Mouse (Mus musculus): Measurements from ENCODE around the gene Arid3a. TPM values are rescaled to one million over a fixed set of nuclear protein-coding genes. Genes with fewer than 3 reads are reported as not detected.
A peak's percentile ranks its signal among the peaks of the same experiment; 100 is the strongest.

The Arid3a gene
- total and polyA plus RNA-seq, 3 experiments = 48.4 to 114 (median 94.4) TPM

DNA sequence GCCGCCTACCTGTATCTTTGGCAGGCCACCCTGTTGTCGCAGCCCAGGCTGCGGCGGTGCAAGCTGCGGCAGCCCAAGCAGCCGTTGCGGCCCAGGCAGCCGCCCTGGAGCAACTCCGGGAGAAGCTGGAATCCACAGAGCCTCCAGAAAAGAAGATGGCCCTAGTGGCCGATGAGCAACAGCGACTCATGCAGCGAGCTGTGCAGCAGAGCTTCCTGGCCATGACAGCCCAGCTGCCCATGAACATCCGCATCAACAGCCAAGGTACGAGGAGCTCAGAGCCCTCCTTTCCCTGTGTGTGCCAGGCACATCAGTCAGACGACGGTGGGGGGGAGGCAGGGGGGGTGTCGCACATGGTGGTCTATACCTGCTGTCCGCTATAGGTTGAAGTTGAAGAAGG, 23.8 kb downstream of the Arid3a start:
- in situ Hi-C loops (cut with MboI; ENCODE audit: low pct_ligation_motif_present, low pct_unique_long_range_greater_than_20kb, low sequenced_read_pairs) = no loop called here
- no peak for DNase-seq (ENCODE audit: extremely low read depth)
- H3K4me3 ChIP-seq (replicated peaks in 1 of 3; ENCODE audit: low read depth in 2 of 3, low read length in 2 of 3, poor library complexity in 1 of 3) = no peak overlapping the region
- H3K27ac ChIP-seq (ENCODE audit: insufficient read depth, low read depth) = no peak overlapping the region
- no peak overlapping the region for H3K9ac ChIP-seq (ENCODE audit: insufficient read depth, low read depth)
- peaks cover 25 to 64% of the 10 kb centered on the region in 2 experiments for H3K4me1 ChIP-seq (ENCODE audit: control insufficient read depth in 1 of 2, insufficient read depth in 2 of 2)
- no peaks in the 10 kb centered on the region for H3K27me3 ChIP-seq (replicated peaks)
- TF ChIP-seq ELF1 (IDR thresholded peaks at IDR 0.05; ENCODE audit: low read depth, low read length) = no peak
- TF ChIP-seq NRF1 (IDR thresholded peaks at IDR 0.05; ENCODE audit: low read depth, low read length) = no peak
- no peak for TF ChIP-seq MAFK (IDR thresholded peaks at IDR 0.05; ENCODE audit: insufficient replicate concordance, low read length)
- no peak for TF ChIP-seq NELFE (IDR thresholded peaks at IDR 0.05; ENCODE audit: low read depth, low read length)
- no peak for TF ChIP-seq TBP (conservative IDR thresholded peaks at IDR 0.05; ENCODE audit: low read depth, low read length)
- no peak for TF ChIP-seq MXI1 (IDR thresholded peaks at IDR 0.05; ENCODE audit: low read depth, low read length)
- no peak for TF ChIP-seq POLR2A (IDR thresholded peaks at IDR 0.05; ENCODE audit: low read depth, low read length)
- TF ChIP-seq UBTF (IDR thresholded peaks at IDR 0.05; ENCODE audit: low read depth, low read length) = no peak
- TF ChIP-seq E2F4 (IDR thresholded peaks at IDR 0.05; ENCODE audit: insufficient replicate concordance, low read depth, low read length) = no peak
- TF ChIP-seq ZNF384 (IDR thresholded peaks at IDR 0.05; ENCODE audit: low read depth, low read length) = no peak
- no peak for TF ChIP-seq MEF2A (IDR thresholded peaks at IDR 0.05; ENCODE audit: borderline replicate concordance, low read depth, low read length)
- no peak for TF ChIP-seq PAX5 (IDR thresholded peaks at IDR 0.05; ENCODE audit: low read length)
- TF ChIP-seq MAZ (IDR thresholded peaks at IDR 0.05; ENCODE audit: low read depth, low read length) = no peak
- no peak for TF ChIP-seq MAX (IDR thresholded peaks at IDR 0.05; ENCODE audit: low read length)
- TF ChIP-seq IRF4 (IDR thresholded peaks at IDR 0.05; ENCODE audit: low read depth, low read length) = no peak
- no peak for TF ChIP-seq JUN (IDR thresholded peaks at IDR 0.05; ENCODE audit: insufficient read depth, low read depth, low read length)
- no peak for TF ChIP-seq ZC3H11A (IDR thresholded peaks at IDR 0.05; ENCODE audit: low read depth, low read length)
- no peak overlapping the region for H3K4me2 ChIP-seq (ENCODE audit: insufficient read depth, low read depth, poor library complexity, severe bottlenecking)
- peaks cover 66 to 83% of the 10 kb centered on the region in 2 experiments for H3K36me3 ChIP-seq (replicated peaks in 1 of 2; ENCODE audit: control insufficient read depth in 1 of 2, insufficient read depth in 1 of 2, low read length in 1 of 2)
- H3K9me3 ChIP-seq (replicated peaks; ENCODE audit: low read length) = no peaks in the 10 kb centered on the region
- peaks cover 17% of the 10 kb centered on the region; the same call in 1 of the 2 replicates for H3K79me2 ChIP-seq (replicated peaks; ENCODE audit: control insufficient read depth, extremely low read depth, insufficient read depth, poor library complexity, severe bottlenecking)
- dilution Hi-C loops (cut with MboI; ENCODE audit: extremely low pct_ligation_motif_present, extremely low pct_unique_long_range_greater_than_20kb, low sequenced_read_pairs) = no loop called here

DNA sequence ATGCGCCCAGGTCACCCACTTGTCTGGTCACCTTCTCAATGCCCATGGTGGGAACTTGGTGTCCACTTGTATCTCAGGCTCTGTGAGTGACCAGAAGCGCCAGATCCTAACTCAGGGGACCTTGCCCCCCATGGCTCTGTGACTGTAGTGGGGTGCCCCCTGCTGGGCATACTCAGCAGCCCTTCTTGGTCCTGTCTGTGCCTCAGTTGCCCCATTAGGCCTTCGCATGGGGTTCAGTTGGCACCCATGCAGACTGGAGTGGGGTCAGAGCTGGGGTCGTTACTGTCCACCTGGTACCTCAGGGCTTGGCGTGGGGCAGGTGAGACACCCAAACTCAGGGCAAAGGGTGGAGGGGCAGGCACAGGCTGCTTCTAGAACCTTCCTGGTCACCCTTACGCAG, 27.1 kb downstream of the Arid3a start:
- H3K4me2 ChIP-seq (ENCODE audit: insufficient read depth, low read depth, poor library complexity, severe bottlenecking) = no peak overlapping the region
- no peaks in the 10 kb centered on the region for H3K79me2 ChIP-seq (replicated peaks; ENCODE audit: control insufficient read depth, extremely low read depth, insufficient read depth, poor library complexity, severe bottlenecking)
- no peak for DNase-seq (ENCODE audit: extremely low read depth)
- in situ Hi-C loops (cut with MboI; ENCODE audit: low pct_ligation_motif_present, low pct_unique_long_range_greater_than_20kb, low sequenced_read_pairs) (no loop called here), dilution Hi-C loops (cut with MboI; ENCODE audit: extremely low pct_ligation_motif_present, extremely low pct_unique_long_range_greater_than_20kb, low sequenced_read_pairs) (no loop called here)
- no peak overlapping the region for H3K4me3 ChIP-seq (replicated peaks in 1 of 3; ENCODE audit: low read depth in 2 of 3, low read length in 2 of 3, poor library complexity in 1 of 3)
- no peak overlapping the region for H3K9ac ChIP-seq (ENCODE audit: insufficient read depth, low read depth)
- peak; percentile 21; the same call in 1 of the 2 replicates for TF ChIP-seq MEF2A (IDR thresholded peaks at IDR 0.05; ENCODE audit: borderline replicate concordance, low read depth, low read length)
- peak; percentile 5; the same call in 1 of the 2 replicates for TF ChIP-seq IRF4 (IDR thresholded peaks at IDR 0.05; ENCODE audit: low read depth, low read length)
- peak; percentile 79 for TF ChIP-seq SMC3 (IDR thresholded peaks at IDR 0.05; ENCODE audit: low read depth, low read length)
- no peak for TF ChIP-seq SIN3A (IDR thresholded peaks at IDR 0.05; ENCODE audit: low read length)
- TF ChIP-seq POLR2A (IDR thresholded peaks at IDR 0.05; ENCODE audit: low read depth, low read length) = no peak; the same call in 1 of the 2 replicates
- no peak for TF ChIP-seq ETS1 (conservative IDR thresholded peaks at IDR 0.05; ENCODE audit: low read depth, low read length)
- no peak for TF ChIP-seq USF2 (conservative IDR thresholded peaks at IDR 0.05; ENCODE audit: low read depth, low read length)
- TF ChIP-seq RAD21 (IDR thresholded peaks at IDR 0.05; ENCODE audit: low read depth, low read length) = peak; percentile 69
- TF ChIP-seq JUN (IDR thresholded peaks at IDR 0.05; ENCODE audit: insufficient read depth, low read depth, low read length) = no peak
- 0 out of 2 replicates have a peak, but pooled peaks have one; percentile 14 for TF ChIP-seq ZC3H11A (IDR thresholded peaks at IDR 0.05; ENCODE audit: low read depth, low read length)
- no peak for TF ChIP-seq EP300 (IDR thresholded peaks at IDR 0.05; ENCODE audit: low read length)
- peak; percentile 25 to 75; a peak in 3 of 4 replicates for TF ChIP-seq CTCF (conservative IDR thresholded peaks at IDR 0.05 in 1 of 2, IDR thresholded peaks at IDR 0.05 in 1 of 2; ENCODE audit: low read depth in 2 of 2, low read length in 2 of 2)
- no peak; the same call in 1 of the 2 replicates for TF ChIP-seq TCF12 (IDR thresholded peaks at IDR 0.05; ENCODE audit: low read depth, low read length)
- TF ChIP-seq NRF1 (IDR thresholded peaks at IDR 0.05; ENCODE audit: low read depth, low read length) = no peak
- no peaks in the 10 kb centered on the region for H3K27me3 ChIP-seq (replicated peaks)
- H3K36me3 ChIP-seq (replicated peaks in 1 of 2; ENCODE audit: control insufficient read depth in 1 of 2, insufficient read depth in 1 of 2, low read length in 1 of 2) = peaks cover 40 to 53% of the 10 kb centered on the region in 2 experiments
- H3K27ac ChIP-seq (ENCODE audit: insufficient read depth, low read depth) = no peak overlapping the region
- peaks cover 28 to 57% of the 10 kb centered on the region in 2 experiments for H3K4me1 ChIP-seq (ENCODE audit: control insufficient read depth in 1 of 2, insufficient read depth in 2 of 2)
- H3K9me3 ChIP-seq (replicated peaks; ENCODE audit: low read length) = no peaks in the 10 kb centered on the region
